Mouse (Mus musculus) olfactory bulb, adult 2 months (tissue): ENCODE data around the gene Denr.

Experiments used
- CTCF ChIP-seq: fragments of 200-500 bp; IDR thresholded peaks from 2 replicates; pipeline ENCODE4 v1.5.1; 2012; ENCODE audit warnings: low read depth, mild to moderate bottlenecking, low read length, moderate library complexity; ENCODE audit not compliant: insufficient read depth
- POLR2A ChIP-seq: fragments of 200-500 bp; IDR thresholded peaks from 2 replicates; pipeline ENCODE4 v1.6.1; 2012; ENCODE audit warnings: mild to moderate bottlenecking, low read depth, low read length, moderate library complexity; ENCODE audit not compliant: insufficient read depth

DNA sequence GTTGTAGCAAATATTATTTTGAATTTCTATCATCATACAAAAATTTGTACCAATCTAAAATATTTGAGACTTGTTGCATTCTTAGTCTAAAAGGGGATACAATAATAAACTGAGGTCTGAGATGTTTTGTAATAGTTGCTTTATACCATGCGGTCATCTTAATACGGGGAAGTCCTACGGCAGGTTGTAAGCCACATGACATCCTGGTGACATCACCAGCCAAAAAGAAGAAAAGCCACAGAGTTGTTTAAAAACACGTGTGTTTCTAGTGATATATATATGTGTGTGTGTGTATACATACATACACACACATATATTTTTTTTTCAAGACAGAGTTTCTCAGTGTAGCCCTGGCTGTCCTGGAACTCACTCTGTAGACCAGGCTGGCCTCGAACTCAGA is 13.5 kb upstream of the Denr start:
- TF ChIP-seq CTCF (no peak), POLR2A (no peak)
